Mouse (Mus musculus) lung, adult 2 months (tissue): ENCODE data around the gene Nfyb.

Experiments used
- CTCF ChIP-seq: fragments of 200-500 bp; IDR thresholded peaks from 2 replicates; pipeline ENCODE4 v1.5.1; 2011; ENCODE audit warnings: mild to moderate bottlenecking, low read length, control low read depth; ENCODE audit not compliant: insufficient read depth
- POLR2A ChIP-seq: fragments of 200-500 bp; IDR thresholded peaks from 2 replicates; pipeline ENCODE4 v1.6.1; 2011; ENCODE audit warnings: low read depth, mild to moderate bottlenecking, control low read depth, low read length, borderline replicate concordance; ENCODE audit errors: extremely low read depth

DNA sequence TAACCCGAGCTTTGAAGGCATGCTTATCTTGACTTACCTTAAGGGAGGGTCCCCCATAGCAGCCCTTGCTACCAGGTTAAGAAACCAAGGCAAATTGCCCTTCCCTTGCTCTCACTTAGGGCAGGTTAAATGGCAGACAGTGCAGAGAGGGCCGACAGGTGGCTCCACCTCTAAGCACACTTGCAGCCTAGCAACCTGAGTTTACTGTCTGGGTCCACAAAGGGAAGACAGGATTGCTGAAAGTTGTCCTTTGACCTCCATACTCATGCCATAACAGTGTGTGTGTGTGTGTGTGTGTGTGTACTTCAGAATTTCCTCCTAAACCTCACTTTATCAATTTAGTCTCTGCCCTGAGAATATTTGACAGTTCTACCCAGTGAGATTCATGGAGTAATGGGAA, 18.5 kb upstream of the Nfyb start:
- no peak for TF ChIP-seq POLR2A
- TF ChIP-seq CTCF = no peak
